Mouse (Mus musculus) macrophage (primary cell): ENCODE results near the gene Coro6. TPM values are rescaled to one million over a fixed set of nuclear protein-coding genes. Genes with fewer than 3 reads are reported as not detected.

Source experiments
- H3K27ac ChIP-seq: fragments of 350-480 bp; formaldehyde crosslinking; 2 replicates; pipeline ENCODE4 v1.9.0; 2021
- H3K36me3 ChIP-seq: fragments of 350-480 bp; formaldehyde crosslinking; 2 replicates; pipeline ENCODE4 v1.9.0; 2021; ENCODE audit errors: inconsistent target
- H3K4me3 ChIP-seq: fragments of 350-480 bp; formaldehyde crosslinking; 2 replicates; pipeline ENCODE4 v1.9.0; 2021; ENCODE audit errors: inconsistent target
- H3K79me2 ChIP-seq: fragments of 350-480 bp; formaldehyde crosslinking; 2 replicates; pipeline ENCODE4 v1.9.0; 2021; ENCODE audit errors: inconsistent target
- WGBS: methylation state at CpG from one replicate; pipeline ENCODE4 v1.1.7; 2026; ENCODE audit warnings: inconsistent platforms; ENCODE audit not compliant: missing documents; 5-methylcytosine and 5-hydroxymethylcytosine counted together
- polyA plus RNA-seq: library from polyadenylated mRNA; stranded (reverse); fragments of 250-400 nt; gene quantifications from 3 replicates; pipeline ENCODE4 v1.2.4, GENCODE M21; 2018; ENCODE audit warnings: inconsistent platforms

The Coro6 gene
- polyA plus RNA-seq, 1 experiment from 2014 or later: not detected

GRCm38 (mm10) chr11:77494344-77494676, 32.1 kb downstream of the Coro6 start:
- Histone ChIP-seq H3K36me3 (0 out of 2 replicates have a peak, but pooled peaks cover 2% of the 10 kb centered on the region), H3K27ac (0 out of 2 replicates have a peak overlapping the region, but pooled peaks have one; percentile 1), H3K79me2 (peaks cover 56% of the 10 kb centered on the region), H3K4me3 (peak overlapping the region; percentile 62)
- 24% methylated on average over 4 of the region's 4 CpGs for WGBS

GRCm38 (mm10) chr11:77494782-77495181, 32.6 kb downstream of the Coro6 start:
- Histone ChIP-seq H3K4me3 (no peak overlapping the region), H3K79me2 (peaks cover 61% of the 10 kb centered on the region), H3K36me3 (peaks cover 6% of the 10 kb centered on the region; the same call in 1 of the 2 replicates), H3K27ac (no peak overlapping the region)
- 86% methylated on average over 6 of the region's 6 CpGs for WGBS

GRCm38 (mm10) chr11:77495507-77495906, 33.3 kb downstream of the Coro6 start:
- peaks cover 14% of the 10 kb centered on the region; the same call in 1 of the 2 replicates for H3K36me3 ChIP-seq
- H3K79me2 ChIP-seq: peaks cover 61% of the 10 kb centered on the region
- no peak overlapping the region for H3K27ac ChIP-seq
- H3K4me3 ChIP-seq: no peak overlapping the region

GRCm38 (mm10) chr11:77497341-77497756, 35.1 kb downstream of the Coro6 start:
- Histone ChIP-seq H3K79me2 (peaks cover 61% of the 10 kb centered on the region), H3K4me3 (no peak overlapping the region), H3K36me3 (peaks cover 14% of the 10 kb centered on the region; the same call in 1 of the 2 replicates), H3K27ac (no peak overlapping the region)
- WGBS: 58% methylated on average over 6 of the region's 6 CpGs

- H3K27ac ChIP-seq: no peak overlapping the region
Observed at GRCm38 (mm10) chr11:77497851-77498250, 35.6 kb downstream of the Coro6 start.

GRCm38 (mm10) chr11:77498261-77499139, 36.3 kb downstream of the Coro6 start:
- no peak overlapping the region for H3K27ac ChIP-seq
- peaks cover 25% of the 10 kb centered on the region; the same call in 1 of the 2 replicates for H3K36me3 ChIP-seq
- no peak overlapping the region for H3K4me3 ChIP-seq
- H3K79me2 ChIP-seq: peaks cover 61% of the 10 kb centered on the region
- 92% methylated on average over 12 of the region's 12 CpGs for WGBS

More at GRCm38 (mm10) chr11:77497851-77498250, 35.6 kb downstream of the Coro6 start:
- WGBS: 84% methylated on average over 4 of the region's 4 CpGs
- Histone ChIP-seq H3K36me3 (peaks cover 18% of the 10 kb centered on the region; the same call in 1 of the 2 replicates), H3K79me2 (peaks cover 61% of the 10 kb centered on the region), H3K4me3 (no peak overlapping the region)

- peaks cover 55% of the 10 kb centered on the region for H3K79me2 ChIP-seq
- peaks cover 33% of the 10 kb centered on the region; the same call in 1 of the 2 replicates for H3K36me3 ChIP-seq
- H3K27ac ChIP-seq: no peak overlapping the region
- 95% methylated on average over 7 of the region's 7 CpGs for WGBS
- H3K4me3 ChIP-seq: no peak overlapping the region
Observed at GRCm38 (mm10) chr11:77499354-77499753, 37.1 kb downstream of the Coro6 start.

GRCm38 (mm10) chr11:77500361-77501325, 38.4 kb downstream of the Coro6 start:
- H3K79me2 ChIP-seq: peaks cover 42% of the 10 kb centered on the region
- no peak overlapping the region for H3K4me3 ChIP-seq
- WGBS: 87% methylated on average over 17 of the region's 17 CpGs
- peaks cover 46% of the 10 kb centered on the region; the same call in 1 of the 2 replicates for H3K36me3 ChIP-seq
- no peak overlapping the region for H3K27ac ChIP-seq

GRCm38 (mm10) chr11:77501392-77501791, 39.2 kb downstream of the Coro6 start:
- 16% methylated on average over 5 of the region's 5 CpGs for WGBS
- H3K36me3 ChIP-seq: peaks cover 49% of the 10 kb centered on the region; the same call in 1 of the 2 replicates
- H3K4me3 ChIP-seq: no peak overlapping the region
- peaks cover 34% of the 10 kb centered on the region for H3K79me2 ChIP-seq
- H3K27ac ChIP-seq: no peak overlapping the region

- Histone ChIP-seq H3K36me3 (peaks cover 55% of the 10 kb centered on the region), H3K4me3 (no peak overlapping the region), H3K27ac (no peak overlapping the region), H3K79me2 (peaks cover 28% of the 10 kb centered on the region)
- WGBS: 89% methylated on average over 4 of the region's 4 CpGs
Observed at GRCm38 (mm10) chr11:77501971-77502370, 39.8 kb downstream of the Coro6 start.

GRCm38 (mm10) chr11:77502481-77502880, 40.3 kb downstream of the Coro6 start:
- 92% methylated on average over 6 of the region's 6 CpGs for WGBS
- Histone ChIP-seq H3K79me2 (peaks cover 23% of the 10 kb centered on the region), H3K36me3 (peaks cover 57% of the 10 kb centered on the region), H3K27ac (no peak overlapping the region), H3K4me3 (no peak overlapping the region)

- 89% methylated on average over 3 of the region's 3 CpGs for whole genome bisulfite sequencing
- Histone ChIP-seq H3K27ac (no peak overlapping the region), H3K4me3 (no peak overlapping the region), H3K36me3 (peaks cover 57% of the 10 kb centered on the region), H3K79me2 (peaks cover 13% of the 10 kb centered on the region)
Observed at GRCm38 (mm10) chr11:77503511-77503910, 41.3 kb downstream of the Coro6 start.

- no peak overlapping the region for H3K27ac ChIP-seq
- no peak overlapping the region for H3K4me3 ChIP-seq
- H3K79me2 ChIP-seq: peaks cover 4% of the 10 kb centered on the region; the same call in 1 of the 2 replicates
- WGBS: 95% methylated on average over 19 of the region's 19 CpGs
- H3K36me3 ChIP-seq: peaks cover 55% of the 10 kb centered on the region
Observed at GRCm38 (mm10) chr11:77504377-77504776, 42.2 kb downstream of the Coro6 start.

- Histone ChIP-seq H3K36me3 (peaks cover 44% of the 10 kb centered on the region), H3K4me3 (no peak overlapping the region), H3K27ac (no peak overlapping the region), H3K79me2 (no peaks in the 10 kb centered on the region)
- WGBS: 90% methylated on average over 22 of the region's 22 CpGs
Observed at GRCm38 (mm10) chr11:77505291-77505980, 43.2 kb downstream of the Coro6 start.
